Mouse (Mus musculus) kidney, adult 2 months (tissue): ENCODE results near the gene Ap4s1.

Experiments used
- CTCF ChIP-seq: fragments of 200-500 bp; conservative IDR thresholded peaks from 2 replicates; pipeline ENCODE4 v1.5.1; 2011; ENCODE audit warnings: low read depth, mild to moderate bottlenecking, control low read depth, low read length, moderate library complexity, mixed read lengths; ENCODE audit not compliant: insufficient read depth, insufficient read length
- POLR2A ChIP-seq: fragments of 200-500 bp; IDR thresholded peaks from one replicate; pipeline ENCODE4 v1.6.1; 2011; ENCODE audit warnings: low read depth, low read length, control low read depth

GRCm38 (mm10) chr12:51663011-51663410 is 27.8 kb upstream of the Ap4s1 start:
- TF ChIP-seq CTCF: no peak
- no peak for TF ChIP-seq POLR2A
